Mouse (Mus musculus) adipocyte (in vitro differentiated cells): ENCODE data around the gene Ell.
"Not testable (repeated sequence)": the region's sequence is repeated elsewhere in the genome, so short reads cannot be mapped to it uniquely, and the experiment has no call there.

Source experiments
- DNase-seq: peaks from one replicate; pipeline ENCODE4 v3.0.0-alpha.2; 2016; ENCODE audit warnings: low spot score

Ell gene

DNA sequence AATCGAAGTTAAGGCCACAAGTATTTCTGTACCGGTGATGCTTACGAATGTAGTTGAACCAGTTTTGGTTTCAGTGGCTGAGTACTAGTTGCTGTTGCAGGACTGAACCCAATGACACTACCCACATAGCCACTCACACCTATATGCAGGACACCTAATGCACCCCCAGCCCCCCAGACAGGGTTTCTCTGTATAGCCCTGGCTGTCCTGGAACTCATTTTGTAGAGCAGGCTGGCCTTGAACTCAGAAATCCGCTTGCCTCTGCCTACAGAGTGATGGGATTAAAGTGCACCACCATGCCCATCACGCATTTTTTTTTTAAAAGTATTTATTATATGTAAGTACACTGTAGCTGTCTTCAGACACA is 32.2 kb upstream of the Ell start:
- no peak for DNase-seq

DNA sequence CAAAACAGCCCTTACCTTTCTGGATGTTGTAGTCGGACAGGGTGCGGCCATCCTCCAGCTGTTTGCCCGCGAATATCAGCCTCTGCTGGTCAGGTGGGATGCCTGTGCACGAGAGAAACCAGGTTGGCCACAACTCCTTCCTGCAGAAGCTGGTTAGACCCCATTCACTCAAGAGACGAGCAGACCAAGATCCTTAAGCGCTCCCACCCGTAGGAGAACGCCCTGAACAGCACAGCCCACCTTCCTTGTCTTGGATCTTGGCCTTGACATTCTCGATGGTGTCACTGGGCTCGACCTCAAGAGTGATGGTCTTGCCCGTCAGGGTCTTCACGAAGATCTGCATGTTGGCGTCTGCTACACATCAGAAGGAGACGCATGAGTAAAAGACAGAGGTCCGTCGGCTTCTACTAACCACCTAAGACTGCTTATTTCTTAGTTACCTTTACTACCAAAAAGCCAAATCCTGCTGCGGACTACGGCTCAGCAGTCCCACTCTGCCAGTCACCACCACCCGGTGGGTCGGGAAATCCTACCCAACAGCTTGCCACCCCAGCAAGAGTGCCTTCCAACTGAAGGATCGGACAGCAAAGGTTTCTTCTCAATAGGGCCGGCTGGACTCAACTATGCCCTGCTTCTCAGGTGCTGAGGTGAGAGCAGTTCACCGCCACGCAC is 29.8 kb upstream of the Ell start:
- no peak for DNase-seq

GRCm38 (mm10) chr8:70510228-70510915 is 28.9 kb upstream of the Ell start, which contains the start of gene Uba52:
Gene Uba52 (minus strand): TSS chr8:70510801.
- DNase-seq: peak; percentile 99

GRCm38 (mm10) chr8:70511174-70511573 is 28.1 kb upstream of the Ell start:
- not testable (repeated sequence) for DNase-seq

- DNase-seq: no peak
Measured at GRCm38 (mm10) chr8:70511770-70512169, 27.5 kb upstream of the Ell start.

DNA sequence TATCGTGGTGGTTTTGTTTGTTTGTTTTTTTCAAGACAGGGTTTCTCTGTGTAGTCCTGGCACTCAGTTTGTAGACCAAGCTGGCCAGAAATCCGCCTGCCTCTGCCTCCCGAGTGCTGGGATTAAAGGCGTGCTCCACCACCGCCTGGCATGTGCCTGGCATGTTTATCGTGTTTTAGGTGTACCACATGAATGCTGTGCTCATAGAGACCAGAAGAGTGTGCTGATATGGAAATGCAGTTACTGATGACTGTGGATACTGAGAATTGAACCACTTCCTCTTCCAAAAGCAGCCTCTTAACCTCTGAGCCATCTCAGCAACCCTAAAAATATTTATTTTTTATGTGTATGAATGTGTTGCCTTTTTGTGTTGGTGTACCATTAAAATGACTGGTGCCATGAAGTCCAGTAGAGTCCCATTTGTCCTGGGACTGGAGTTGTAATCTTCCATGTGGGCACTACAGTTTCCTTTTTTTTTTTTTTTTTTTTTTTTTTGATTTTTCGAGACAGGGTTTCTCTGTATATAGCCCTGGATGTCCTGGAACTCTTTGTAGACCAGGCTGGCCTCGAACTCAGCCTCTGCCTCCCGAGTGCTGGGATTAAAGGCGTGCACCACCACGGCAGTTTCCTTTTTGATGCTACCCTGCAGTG is 26.9 kb upstream of the Ell start:
- no peak for DNase-seq

DNA sequence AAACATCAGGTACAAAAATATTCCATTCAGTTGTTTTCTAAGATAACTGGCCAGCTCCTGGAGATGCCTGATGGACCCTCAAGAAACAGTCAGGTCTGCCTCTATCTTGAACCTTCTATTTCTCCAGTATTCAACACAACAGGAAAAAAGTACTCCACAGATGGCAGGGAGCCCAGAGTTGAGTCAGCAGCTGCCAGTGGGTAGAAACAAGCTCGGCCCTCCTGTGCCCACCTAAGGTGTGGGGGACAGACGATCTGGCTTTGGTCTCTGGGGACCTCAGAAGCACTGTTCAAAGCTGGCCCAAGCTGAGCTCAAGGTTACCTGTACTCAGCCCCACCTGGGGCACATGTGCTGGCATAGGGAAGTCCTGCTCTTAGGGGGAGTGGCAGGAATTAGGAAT is 25.8 kb upstream of the Ell start:
- DNase-seq: peak; percentile 74

GRCm38 (mm10) chr8:70517940-70518643 is 21.2 kb upstream of the Ell start:
- no peak for DNase-seq

DNA sequence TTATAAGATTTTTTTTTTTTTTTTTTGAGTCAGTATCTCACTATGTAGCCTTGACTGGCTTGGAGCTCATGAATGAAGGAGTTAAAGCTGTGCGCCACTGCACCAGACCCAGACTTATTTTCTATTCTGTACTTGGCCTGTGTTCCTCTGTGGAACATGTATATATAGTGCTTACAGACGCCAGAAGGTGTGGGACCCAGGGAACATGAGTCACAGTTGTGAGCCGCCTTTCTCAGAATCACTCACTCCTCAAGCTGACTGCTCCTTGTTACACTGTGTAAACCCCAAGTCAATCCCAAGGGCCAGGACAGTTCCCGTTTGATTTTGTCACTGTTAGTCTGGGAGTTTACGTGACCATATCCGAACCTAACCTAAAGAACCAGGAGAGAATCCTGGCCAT is 20.2 kb upstream of the Ell start:
- no peak for DNase-seq

GRCm38 (mm10) chr8:70519606-70520005 is 19.7 kb upstream of the Ell start:
- peak; percentile 66 for DNase-seq

GRCm38 (mm10) chr8:70522592-70523403 is 16.5 kb upstream of the Ell start:
- peak; percentile 99 for DNase-seq

DNA sequence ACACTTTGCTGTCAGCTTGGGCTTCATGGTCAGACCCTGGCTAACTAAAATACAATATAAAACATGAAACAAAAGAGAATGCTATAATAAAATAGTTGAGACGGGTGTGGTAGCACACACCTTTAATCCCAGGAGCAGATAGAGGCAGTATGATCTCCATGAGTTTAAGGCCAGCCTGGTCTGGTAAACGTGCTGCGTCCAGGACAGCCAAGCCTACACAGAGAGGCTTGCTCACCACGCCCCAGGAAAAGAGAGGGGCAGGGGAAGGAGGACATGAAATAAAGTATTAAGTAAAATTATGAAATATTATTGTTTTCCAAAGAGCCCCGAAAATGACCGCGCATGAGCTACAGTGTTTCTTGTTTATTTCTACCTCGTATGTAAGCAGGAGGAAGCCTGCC is 12.1 kb upstream of the Ell start:
- DNase-seq: no peak

GRCm38 (mm10) chr8:70527512-70528181 is 11.6 kb upstream of the Ell start, which contains the start of the genes Fkbp8 and Kxd1:
Gene Fkbp8 (plus strand): TSS chr8:70527724.
Gene Kxd1 (minus strand): TSS chr8:70527956.
- peak; percentile 95 for DNase-seq

DNA sequence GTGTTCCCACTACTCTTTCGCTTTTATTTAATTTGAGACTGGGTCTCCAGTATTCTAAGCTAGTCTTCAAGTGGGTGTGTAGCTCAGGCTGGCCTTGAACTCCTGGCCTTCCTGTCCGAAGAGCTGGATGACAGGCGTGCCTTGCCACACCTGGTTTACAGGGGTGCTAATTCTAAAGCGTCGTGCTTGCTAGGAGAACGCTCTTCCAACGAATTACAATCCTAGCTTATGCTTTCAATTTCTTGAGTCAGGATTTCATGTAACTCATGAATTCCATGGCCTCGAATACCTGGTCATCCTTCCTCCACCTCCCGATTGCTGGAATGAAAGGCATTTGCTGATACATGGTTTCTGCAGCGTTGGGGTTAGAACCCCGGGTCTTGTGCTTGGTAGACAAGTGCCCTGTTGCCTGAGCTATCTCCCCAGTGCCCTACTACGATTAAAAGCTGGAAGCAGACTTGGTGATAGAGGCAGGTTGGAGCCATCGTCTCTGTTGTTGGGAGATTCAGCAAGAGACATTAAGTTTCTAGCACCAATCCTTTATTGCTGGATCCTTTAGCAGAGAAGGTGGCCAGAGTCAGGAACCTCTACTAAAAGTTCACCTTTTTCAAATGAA is 11.0 kb upstream of the Ell start:
- DNase-seq: no peak

DNA sequence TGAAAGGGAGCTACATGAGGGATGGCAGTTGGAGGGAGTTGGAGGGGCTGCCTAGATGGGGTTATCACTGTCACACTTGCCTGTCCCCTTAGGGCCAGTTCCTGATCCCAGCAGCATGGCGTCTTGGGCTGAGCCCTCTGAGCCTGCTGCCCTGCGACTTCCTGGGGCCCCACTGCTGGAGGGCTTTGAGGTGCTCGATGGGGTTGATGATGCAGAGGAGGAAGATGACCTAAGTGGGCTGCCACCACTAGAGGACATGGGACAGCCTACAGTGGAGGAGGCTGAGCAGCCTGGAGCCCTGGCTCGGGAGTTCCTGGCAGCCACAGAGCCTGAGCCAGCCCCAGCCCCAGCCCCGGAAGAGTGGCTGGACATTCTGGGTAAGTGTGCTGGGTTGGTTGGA is 10.0 kb upstream of the Ell start:
- no peak for DNase-seq

DNA sequence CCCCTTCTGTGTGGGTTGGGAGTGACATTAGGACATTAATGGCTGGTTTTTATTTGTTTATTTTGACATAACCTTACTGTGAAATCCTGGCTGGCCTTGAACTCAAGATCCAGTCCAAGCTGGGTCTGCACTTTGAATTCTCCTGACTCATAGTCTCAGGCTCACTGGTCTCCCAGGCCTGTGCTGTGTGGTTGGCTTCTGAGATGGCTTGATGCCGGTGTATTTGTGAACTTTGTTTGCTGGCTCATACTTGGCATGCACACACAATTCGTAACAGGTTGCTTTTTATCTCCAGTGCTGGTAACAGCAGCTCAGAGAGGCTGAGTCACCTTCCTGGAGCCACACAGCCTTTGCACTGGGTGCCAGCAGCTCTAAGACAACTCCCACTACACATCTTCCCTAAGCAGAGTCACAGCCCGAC is 9.5 kb upstream of the Ell start:
- peak; percentile 89 for DNase-seq

- DNase-seq: peak; percentile 57
Measured at GRCm38 (mm10) chr8:70530314-70530713, 8.9 kb upstream of the Ell start.

DNA sequence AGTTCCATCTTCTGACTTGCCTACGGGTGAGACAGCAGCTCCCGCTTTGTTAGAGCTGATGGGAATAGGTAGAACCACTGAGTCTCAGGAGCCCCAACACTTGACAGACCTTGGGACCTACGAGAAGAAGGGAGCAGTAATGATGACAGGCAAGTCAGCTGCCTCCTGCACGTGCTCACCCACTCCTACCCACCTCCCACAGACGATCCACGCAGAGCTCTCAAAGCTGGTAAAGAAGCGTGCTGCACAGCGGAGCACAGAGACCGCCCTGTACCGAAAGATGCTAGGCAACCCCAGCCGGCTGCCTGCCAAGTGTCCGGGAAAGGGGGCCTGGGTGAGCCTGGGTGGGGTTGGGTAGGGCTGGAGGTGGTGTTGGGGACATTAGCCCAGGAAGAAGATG is 5.0 kb upstream of the Ell start:
- no peak for DNase-seq

GRCm38 (mm10) chr8:70535221-70535620 is 4.0 kb upstream of the Ell start:
- no peak for DNase-seq

DNA sequence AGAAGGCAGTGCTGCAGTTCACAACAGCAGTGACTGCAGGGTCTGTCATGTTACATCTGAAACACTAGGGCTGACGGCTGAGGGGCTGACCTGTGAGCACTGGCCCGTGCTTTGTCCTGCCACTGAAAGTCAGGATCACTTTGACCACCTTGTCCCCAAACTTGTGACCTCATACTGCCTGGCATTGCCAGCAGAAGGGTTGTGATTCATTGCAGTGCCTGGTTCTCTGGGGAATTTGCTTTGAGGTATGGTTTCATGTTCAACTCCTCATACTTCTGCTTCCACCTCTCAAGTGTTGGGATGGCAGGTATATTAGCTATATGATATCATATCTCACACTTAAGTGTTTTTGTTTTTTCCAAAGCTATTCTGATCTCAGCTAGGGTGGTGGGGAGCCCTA is 3.6 kb upstream of the Ell start:
- DNase-seq: no peak
